Mouse (Mus musculus) lung, adult 2 months (tissue): Measurements from ENCODE around the gene Rhoc.

Source experiments
- CTCF ChIP-seq: fragments of 200-500 bp; IDR thresholded peaks from 2 replicates; pipeline ENCODE4 v1.5.1; 2011; ENCODE audit warnings: mild to moderate bottlenecking, low read length, control low read depth; ENCODE audit not compliant: insufficient read depth
- POLR2A ChIP-seq: fragments of 200-500 bp; IDR thresholded peaks from 2 replicates; pipeline ENCODE4 v1.6.1; 2011; ENCODE audit warnings: low read depth, mild to moderate bottlenecking, control low read depth, low read length, borderline replicate concordance; ENCODE audit errors: extremely low read depth

GRCm38 (mm10) chr3:104817481-104817990 lies 29.4 kb downstream of the Rhoc start:
- no peak for TF ChIP-seq CTCF
- 0 out of 2 replicates have a peak, but pooled peaks have one; percentile 7 for TF ChIP-seq POLR2A
